ENCODE assay signal across 9 mouse cellular contexts in genomic region chr12:102643316-102643715, GRCm38 (mm10).
A peak's percentile ranks its signal among the peaks of the same experiment; 100 is the strongest.
DNase-seq lines count a peak whose midpoint lies in the region; ATAC-seq and TF ChIP-seq lines count a peak whose summit lies in the region.
"Had no signal": no experiment of that assay in that cellular context is flagged by ENCODE, and none has a peak within 500 bp of the region (broad histone marks: within the 10 kb centered on the region; RNA-seq: fewer than 3 reads in every experiment).

No protein-coding gene starts in this region.

- H3K9ac ChIP-seq in midbrain, embryonic 16.5 days (ENCODE audit: low read depth, low read length), result no peak overlapping the region
- H3K9ac ChIP-seq in midbrain, embryonic 13.5 days (replicated peaks), result no peak overlapping the region
- H3K9ac ChIP-seq in intestine, postnatal 0 days (ENCODE audit: low read depth, low read length), result no peak overlapping the region
- H3K9ac ChIP-seq: stomach, embryonic 15.5 days had no signal

- no peaks in the 10 kb centered on the region for H3K36me3 ChIP-seq in midbrain, embryonic 16.5 days (ENCODE audit: control insufficient read depth, insufficient read depth, low read length)
- no peaks in the 10 kb centered on the region for H3K36me3 ChIP-seq in midbrain, embryonic 13.5 days
- H3K36me3 ChIP-seq in intestine, postnatal 0 days (ENCODE audit: control insufficient read depth, insufficient read depth), result no peaks in the 10 kb centered on the region
- H3K36me3 ChIP-seq: stomach, embryonic 15.5 days had no signal

- 0 out of 2 replicates have a peak, but pooled peaks have one; percentile 34 for ATAC-seq in midbrain, embryonic 16.5 days
- ATAC-seq in midbrain, embryonic 13.5 days, result no peak
- no peak for ATAC-seq in intestine, postnatal 0 days

- 81% methylated on average over 6 of the region's 6 CpGs for WGBS in midbrain, embryonic 16.5 days
- 87% methylated on average over 6 of the region's 6 CpGs for WGBS in midbrain, embryonic 13.5 days
- WGBS in intestine, postnatal 0 days, result 60% methylated on average over 6 of the region's 6 CpGs

- intact Hi-C loops in left cerebral cortex, postnatal 25 days (cut with DNase I), result no loop called here

- no peak overlapping the region for H3K27ac ChIP-seq in midbrain, embryonic 16.5 days (ENCODE audit: low read length)
- H3K27ac ChIP-seq in midbrain, embryonic 13.5 days, result no peak overlapping the region
- H3K27ac ChIP-seq in intestine, postnatal 0 days (ENCODE audit: low read depth, low read length), result no peak overlapping the region
- H3K27ac ChIP-seq: stomach, embryonic 15.5 days had no signal

- peak; percentile 42 to 64 for DNase-seq in cerebellum, postnatal 25 days
- no peak for DNase-seq in cerebellum, postnatal 4 days (ENCODE audit: low spot score in 2 of 2)
- DNase-seq in kidney, postnatal 14 days, result peak; percentile 89
- DNase-seq in spleen, postnatal 4 days (ENCODE audit: low spot score in 2 of 2), result peak; percentile 35 to 74
- DNase-seq in left cerebral cortex, postnatal 25 days (ENCODE audit: low spot score in 2 of 2), result no peak

- no peak for TF ChIP-seq CTCF in intestine, postnatal 0 days (IDR thresholded peaks at IDR 0.05; ENCODE audit: low read depth)

- H3K4me1 ChIP-seq in midbrain, embryonic 16.5 days (ENCODE audit: control insufficient read depth, insufficient read depth, low read length), result peaks cover 10% of the 10 kb centered on the region
- peaks cover 20% of the 10 kb centered on the region for H3K4me1 ChIP-seq in midbrain, embryonic 13.5 days (replicated peaks)
- H3K4me1 ChIP-seq in intestine, postnatal 0 days (replicated peaks; ENCODE audit: control insufficient read depth, insufficient read depth, low read length), result peaks cover 28% of the 10 kb centered on the region

- H3K4me2 ChIP-seq in midbrain, embryonic 16.5 days (ENCODE audit: low read length), result no peak overlapping the region
- H3K4me2 ChIP-seq in midbrain, embryonic 13.5 days (replicated peaks), result no peak overlapping the region
- H3K4me2 ChIP-seq in intestine, postnatal 0 days (replicated peaks; ENCODE audit: low read depth), result no peak overlapping the region
- H3K4me2 ChIP-seq: stomach, embryonic 15.5 days had no signal

- H3K4me3 ChIP-seq in midbrain, embryonic 16.5 days (ENCODE audit: low read depth, low read length), result no peak overlapping the region
- H3K4me3 ChIP-seq in midbrain, embryonic 13.5 days (replicated peaks), result no peak overlapping the region
- no peak overlapping the region for H3K4me3 ChIP-seq in intestine, postnatal 0 days (ENCODE audit: low read depth, low read length)
- H3K4me3 ChIP-seq: stomach, embryonic 15.5 days had no signal

- H3K9me3 ChIP-seq in midbrain, embryonic 16.5 days (replicated peaks; ENCODE audit: control insufficient read depth, low read length, poor library complexity, severe bottlenecking), result no peaks in the 10 kb centered on the region
- no peaks in the 10 kb centered on the region for H3K9me3 ChIP-seq in midbrain, embryonic 13.5 days
- H3K9me3 ChIP-seq in intestine, postnatal 0 days (ENCODE audit: control insufficient read depth), result no peaks in the 10 kb centered on the region
- H3K9me3 ChIP-seq: stomach, embryonic 15.5 days had no signal

- H3K27me3 ChIP-seq in midbrain, embryonic 16.5 days (ENCODE audit: control insufficient read depth, insufficient read depth, low read depth, low read length), result no peaks in the 10 kb centered on the region
- no peaks in the 10 kb centered on the region for H3K27me3 ChIP-seq in midbrain, embryonic 13.5 days
- no peaks in the 10 kb centered on the region for H3K27me3 ChIP-seq in intestine, postnatal 0 days (replicated peaks; ENCODE audit: control insufficient read depth, insufficient read depth, low read length)
- H3K27me3 ChIP-seq: stomach, embryonic 15.5 days had no signal

Comparison
In these comparisons a context has a peak if more than half of its experiments do, and no peak if none do; other contexts are left out.
1. DNase-seq: peak in cerebellum, postnatal 25 days (2 of 2), kidney, postnatal 14 days (single experiment) and spleen, postnatal 4 days (2 of 2); none in cerebellum, postnatal 4 days (0 of 2) and left cerebral cortex, postnatal 25 days (0 of 2).